Mouse (Mus musculus) liver, embryonic 14.5 days (tissue): ENCODE measurements at regions not wholly inside any gene's neighbourhood (a gene's known extent, or its start where the extent isn't known, plus 50 kb on each side); places are given as distances from the start of the nearest gene placed in this dataset.

Source experiments
- CTCF ChIP-seq: IDR thresholded peaks from 2 replicates; pipeline ENCODE4 v1.5.1; 2016; ENCODE audit warnings: antibody characterized with exemption, low read depth, control low read depth
- EP300 ChIP-seq: IDR thresholded peaks from 2 replicates; pipeline ENCODE4 v1.6.1; 2016; ENCODE audit warnings: antibody characterized with exemption, low read depth

DNA sequence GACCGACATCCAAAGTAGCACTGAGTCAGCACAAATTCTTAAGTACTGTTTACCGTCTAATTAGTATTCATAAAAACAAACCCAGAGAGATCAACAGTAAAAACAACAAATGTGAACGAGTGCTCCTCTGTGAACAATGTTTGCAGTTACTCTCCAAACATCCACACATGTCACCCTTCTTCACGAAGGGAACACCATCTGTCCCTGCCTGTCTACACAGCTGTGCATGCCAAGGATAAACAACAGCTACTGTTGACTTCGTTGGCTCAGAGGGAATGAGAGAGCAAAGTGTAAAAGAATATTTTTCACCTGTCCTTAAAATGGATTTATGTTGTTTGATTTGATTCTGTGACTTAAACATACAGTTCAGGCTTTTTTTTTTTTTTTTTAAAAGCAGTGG is 88.7 kb upstream of the Nt5e start:
- TF ChIP-seq CTCF, result no peak
- TF ChIP-seq EP300, result no peak
